Mouse (Mus musculus): ENCODE measurements around the gene Rnase4. TPM values are rescaled to one million over a fixed set of nuclear protein-coding genes. Genes with fewer than 3 reads are reported as not detected.

Gene Rnase4
- polyA plus RNA-seq, 1 experiment from 2014 or later: 48.2 TPM

DNA sequence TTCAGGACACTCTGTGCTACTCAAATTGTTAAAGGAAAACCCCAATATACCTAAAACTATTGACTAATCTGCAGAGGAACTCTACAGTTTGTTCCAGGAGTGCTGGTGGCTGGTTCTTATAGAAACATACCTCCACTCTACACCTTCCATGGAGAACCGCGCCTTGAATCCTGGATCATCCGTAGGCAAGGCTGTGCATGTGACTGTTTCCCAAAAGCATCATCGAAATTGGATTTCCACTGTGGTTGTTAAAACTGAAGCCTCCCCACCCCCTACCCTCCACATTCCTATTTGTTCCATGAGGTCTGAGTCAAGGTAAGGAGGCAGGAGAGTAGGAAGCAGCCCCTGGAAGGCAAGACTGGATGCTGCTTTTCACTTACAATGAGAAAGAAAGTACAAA lies 53.6 kb downstream of the Rnase4 start:
- no peak for DNase-seq (ENCODE audit: low spot score)
- H3K27me3 ChIP-seq (ENCODE audit: insufficient read depth, low read length): no peaks in the 10 kb centered on the region
- 91% methylated on average over 4 of the region's 4 CpGs for WGBS

DNA sequence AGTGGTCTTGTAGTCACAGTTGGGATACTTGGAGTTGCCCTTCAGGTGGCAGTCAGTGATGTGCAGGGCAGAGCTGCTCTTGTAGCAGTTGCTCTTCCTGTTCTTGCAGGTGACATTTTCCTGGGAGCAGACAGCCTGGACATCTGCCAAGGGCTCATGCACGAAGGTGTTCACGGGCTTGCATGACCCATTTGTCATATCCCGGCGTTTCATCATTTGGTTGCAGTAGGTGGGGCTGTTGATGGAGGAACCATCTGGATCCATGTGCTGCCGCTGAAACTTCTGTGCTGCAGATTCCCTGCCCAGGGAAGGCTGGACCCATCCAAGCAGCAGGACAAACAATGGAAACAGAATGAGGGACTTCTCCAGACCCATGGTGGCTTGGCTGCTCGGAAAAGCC lies 54.6 kb downstream of the Rnase4 start:
- Histone ChIP-seq H3K36me3 (ENCODE audit: insufficient read depth, low read length) (no peaks in the 10 kb centered on the region), H3K4me1 (replicated peaks; ENCODE audit: insufficient read depth, low read length) (no peaks in the 10 kb centered on the region), H3K4me3 (replicated peaks; ENCODE audit: low read depth, low read length) (no peak overlapping the region), H3K9ac (ENCODE audit: low read depth, low read length) (no peak overlapping the region), H3K27ac (no peak overlapping the region), H3K27me3 (ENCODE audit: insufficient read depth, low read length) (no peaks in the 10 kb centered on the region), H3K9me3 (replicated peaks; ENCODE audit: low read length) (no peaks in the 10 kb centered on the region), H3K4me2 (ENCODE audit: low read length) (no peak overlapping the region)
- no peak for TF ChIP-seq CTCF (IDR thresholded peaks at IDR 0.05; ENCODE audit: low read depth)
- WGBS: 82% methylated on average over 6 of the region's 6 CpGs
- ATAC-seq (replicated peaks; ENCODE audit: low FRiP score, low read depth): no peak
- DNase-seq (ENCODE audit: low spot score): no peak

More for the DNA sequence above, 53.6 kb downstream of the Rnase4 start:
- Histone ChIP-seq H3K27ac (no peak overlapping the region), H3K4me2 (ENCODE audit: low read length) (no peak overlapping the region), H3K4me3 (replicated peaks; ENCODE audit: low read depth, low read length) (no peak overlapping the region), H3K9me3 (replicated peaks; ENCODE audit: low read length) (no peaks in the 10 kb centered on the region), H3K36me3 (ENCODE audit: insufficient read depth, low read length) (no peaks in the 10 kb centered on the region), H3K9ac (ENCODE audit: low read depth, low read length) (no peak overlapping the region), H3K4me1 (replicated peaks; ENCODE audit: insufficient read depth, low read length) (no peaks in the 10 kb centered on the region)
- no peak for ATAC-seq (replicated peaks; ENCODE audit: low FRiP score, low read depth)
- no peak for TF ChIP-seq CTCF (IDR thresholded peaks at IDR 0.05; ENCODE audit: low read depth)

DNA sequence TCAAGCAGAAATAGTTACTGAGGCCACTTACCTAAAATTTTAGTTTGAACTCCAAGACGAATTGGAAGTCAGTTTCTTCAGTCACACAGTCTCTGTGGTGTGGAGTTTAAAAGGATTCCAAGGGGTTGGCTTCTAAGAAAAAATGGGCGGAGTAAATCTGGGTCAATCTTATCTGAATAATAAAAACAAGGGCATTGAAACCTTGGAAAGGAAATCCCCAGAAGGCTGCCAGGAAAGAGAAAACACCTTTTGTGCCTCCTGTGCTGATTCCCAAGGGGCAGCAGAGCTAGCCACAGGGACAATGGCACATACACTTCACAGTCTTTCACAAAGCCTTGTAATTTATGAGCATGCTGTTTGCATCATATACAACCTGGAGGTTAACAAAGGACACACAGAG lies 55.8 kb downstream of the Rnase4 start, which contains the start of gene Rnase1:
Gene Rnase1, minus strand, starts transcription at position 101 of the 400 bp plus-strand sequence.
- H3K4me1 ChIP-seq (replicated peaks; ENCODE audit: insufficient read depth, low read length): no peaks in the 10 kb centered on the region
- no peaks in the 10 kb centered on the region for H3K36me3 ChIP-seq (ENCODE audit: insufficient read depth, low read length)
- no peak within 1 kb of the TSS for H3K4me3 ChIP-seq (replicated peaks; ENCODE audit: low read depth, low read length)
- no peaks in the 10 kb centered on the region for H3K9me3 ChIP-seq (replicated peaks; ENCODE audit: low read length)
- no peak for DNase-seq (ENCODE audit: low spot score)
- no peaks in the 10 kb centered on the region for H3K27me3 ChIP-seq (ENCODE audit: insufficient read depth, low read length)
- no peak within 1 kb of the TSS for H3K4me2 ChIP-seq (ENCODE audit: low read length)
- H3K9ac ChIP-seq (ENCODE audit: low read depth, low read length): no peak within 1 kb of the TSS
- no peak for TF ChIP-seq CTCF (IDR thresholded peaks at IDR 0.05; ENCODE audit: low read depth)
- no peak within 1 kb of the TSS for H3K27ac ChIP-seq
- 70% methylated on average over 2 of the region's 2 CpGs for WGBS
- ATAC-seq (replicated peaks; ENCODE audit: low FRiP score, low read depth): no peak

DNA sequence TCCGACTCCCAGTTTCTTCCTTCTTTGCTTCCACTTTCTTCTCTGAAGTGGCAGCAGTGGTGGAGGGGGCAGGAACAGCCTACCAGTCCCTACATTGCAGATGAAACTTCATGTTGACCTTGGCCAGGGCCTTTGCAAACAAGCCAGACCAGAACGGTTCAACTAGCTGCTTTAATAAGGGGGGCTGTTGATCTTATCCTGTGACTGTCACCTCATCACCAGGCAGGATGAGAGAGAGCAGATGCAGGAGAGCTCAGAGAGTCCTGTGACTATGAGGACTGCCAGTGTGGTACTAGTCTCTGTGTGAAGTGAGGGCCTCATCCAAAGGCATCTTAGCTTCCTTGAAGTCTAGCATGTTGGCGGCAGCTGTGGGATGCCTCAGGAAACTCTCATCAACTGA lies 57.1 kb downstream of the Rnase4 start:
- ATAC-seq (replicated peaks; ENCODE audit: low FRiP score, low read depth) (no peak), DNase-seq (ENCODE audit: low spot score) (no peak)
- Histone ChIP-seq H3K36me3 (ENCODE audit: insufficient read depth, low read length) (no peaks in the 10 kb centered on the region), H3K4me3 (replicated peaks; ENCODE audit: low read depth, low read length) (no peak overlapping the region), H3K27ac (no peak overlapping the region), H3K9ac (ENCODE audit: low read depth, low read length) (no peak overlapping the region), H3K4me2 (ENCODE audit: low read length) (no peak overlapping the region), H3K4me1 (replicated peaks; ENCODE audit: insufficient read depth, low read length) (no peaks in the 10 kb centered on the region), H3K9me3 (replicated peaks; ENCODE audit: low read length) (no peaks in the 10 kb centered on the region), H3K27me3 (ENCODE audit: insufficient read depth, low read length) (no peaks in the 10 kb centered on the region)
- WGBS: 65% methylated on average over 3 of the region's 3 CpGs
- TF ChIP-seq CTCF (IDR thresholded peaks at IDR 0.05; ENCODE audit: low read depth): no peak

DNA sequence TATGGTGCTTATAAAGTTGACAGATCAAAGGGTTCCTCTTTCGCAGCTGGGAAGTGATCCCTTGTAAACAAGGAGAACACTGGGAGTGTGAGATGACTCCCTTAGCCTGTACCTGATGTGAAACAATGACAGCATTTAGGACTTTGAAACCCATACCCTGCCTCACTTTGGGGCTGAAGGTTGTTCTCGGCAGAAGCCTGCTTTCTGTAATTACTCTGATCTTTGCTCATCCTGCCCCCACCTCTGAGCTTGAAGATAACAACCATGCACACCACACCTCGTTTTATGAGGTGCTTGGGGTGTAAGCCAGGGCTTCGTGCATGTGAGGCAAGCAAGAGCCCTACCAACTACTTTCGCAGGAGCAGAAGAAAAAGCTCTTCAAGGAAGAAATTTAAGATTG lies 58.3 kb downstream of the Rnase4 start:
- no peak overlapping the region for H3K4me3 ChIP-seq (replicated peaks; ENCODE audit: low read depth, low read length)
- no peak overlapping the region for H3K4me2 ChIP-seq (ENCODE audit: low read length)
- H3K9me3 ChIP-seq (replicated peaks; ENCODE audit: low read length): no peaks in the 10 kb centered on the region
- DNase-seq (ENCODE audit: low spot score) (peak; percentile 27), ATAC-seq (replicated peaks; ENCODE audit: low FRiP score, low read depth) (no peak)
- no peak for TF ChIP-seq CTCF (IDR thresholded peaks at IDR 0.05; ENCODE audit: low read depth)
- no peaks in the 10 kb centered on the region for H3K4me1 ChIP-seq (replicated peaks; ENCODE audit: insufficient read depth, low read length)
- H3K36me3 ChIP-seq (ENCODE audit: insufficient read depth, low read length): no peaks in the 10 kb centered on the region
- H3K27ac ChIP-seq: no peak overlapping the region
- 17% methylated on average over 5 of the region's 5 CpGs for WGBS
- H3K9ac ChIP-seq (ENCODE audit: low read depth, low read length): no peak overlapping the region
- no peaks in the 10 kb centered on the region for H3K27me3 ChIP-seq (ENCODE audit: insufficient read depth, low read length)

DNA sequence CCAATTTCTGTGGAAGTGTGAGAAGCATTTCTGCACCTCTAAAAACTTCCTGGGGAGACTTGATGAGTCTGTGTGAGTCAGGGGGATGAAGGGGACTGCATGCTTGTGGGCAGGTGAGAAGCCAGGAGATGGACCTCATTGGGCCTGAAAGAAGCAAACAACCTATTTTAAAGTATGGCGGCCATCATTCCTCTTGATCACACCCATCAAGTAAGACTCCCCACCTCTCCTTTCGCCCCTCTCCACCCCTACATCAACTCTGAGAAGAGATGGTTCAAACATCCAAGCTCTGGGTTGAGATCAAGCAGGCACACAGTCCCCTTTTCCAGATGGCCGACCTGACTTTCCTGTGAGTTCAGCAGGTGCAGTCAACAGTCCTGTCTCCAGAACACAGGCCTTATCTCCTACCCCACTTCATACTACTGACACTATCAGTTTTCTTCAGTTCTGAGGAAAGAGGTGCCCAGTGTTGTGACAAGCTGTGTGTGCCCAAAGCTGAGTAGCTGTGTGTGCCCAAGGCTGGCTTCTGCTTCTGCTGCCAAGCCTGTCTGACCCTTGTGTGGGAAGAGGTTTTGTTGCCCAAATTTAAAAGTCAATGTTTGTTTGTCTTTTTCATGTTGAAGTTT lies 59.4 kb downstream of the Rnase4 start:
- Histone ChIP-seq H3K4me1 (replicated peaks; ENCODE audit: insufficient read depth, low read length) (no peaks in the 10 kb centered on the region), H3K27me3 (ENCODE audit: insufficient read depth, low read length) (no peaks in the 10 kb centered on the region), H3K9me3 (replicated peaks; ENCODE audit: low read length) (no peaks in the 10 kb centered on the region), H3K36me3 (ENCODE audit: insufficient read depth, low read length) (no peaks in the 10 kb centered on the region), H3K9ac (ENCODE audit: low read depth, low read length) (no peak overlapping the region), H3K4me3 (replicated peaks; ENCODE audit: low read depth, low read length) (no peak overlapping the region), H3K27ac (no peak overlapping the region), H3K4me2 (ENCODE audit: low read length) (no peak overlapping the region)
- WGBS: 93% methylated on average over 3 of the region's 3 CpGs
- no peak for TF ChIP-seq CTCF (IDR thresholded peaks at IDR 0.05; ENCODE audit: low read depth)
- no peak for ATAC-seq (replicated peaks; ENCODE audit: low FRiP score, low read depth)
- DNase-seq (ENCODE audit: low spot score): no peak

Data from kidney, postnatal 0 days (tissue).